Mouse (Mus musculus) monocyte, adult 2 months (primary cell): ENCODE results near the gene Ppm1d.

Experiments
- DNase-seq, 2 experiments: peaks; one replicate each; pipeline ENCODE4 v3.0.0; 2022; ENCODE audit warnings: low spot score in 2 of 2, low read depth in 1 of 2

Ppm1d gene

DNA sequence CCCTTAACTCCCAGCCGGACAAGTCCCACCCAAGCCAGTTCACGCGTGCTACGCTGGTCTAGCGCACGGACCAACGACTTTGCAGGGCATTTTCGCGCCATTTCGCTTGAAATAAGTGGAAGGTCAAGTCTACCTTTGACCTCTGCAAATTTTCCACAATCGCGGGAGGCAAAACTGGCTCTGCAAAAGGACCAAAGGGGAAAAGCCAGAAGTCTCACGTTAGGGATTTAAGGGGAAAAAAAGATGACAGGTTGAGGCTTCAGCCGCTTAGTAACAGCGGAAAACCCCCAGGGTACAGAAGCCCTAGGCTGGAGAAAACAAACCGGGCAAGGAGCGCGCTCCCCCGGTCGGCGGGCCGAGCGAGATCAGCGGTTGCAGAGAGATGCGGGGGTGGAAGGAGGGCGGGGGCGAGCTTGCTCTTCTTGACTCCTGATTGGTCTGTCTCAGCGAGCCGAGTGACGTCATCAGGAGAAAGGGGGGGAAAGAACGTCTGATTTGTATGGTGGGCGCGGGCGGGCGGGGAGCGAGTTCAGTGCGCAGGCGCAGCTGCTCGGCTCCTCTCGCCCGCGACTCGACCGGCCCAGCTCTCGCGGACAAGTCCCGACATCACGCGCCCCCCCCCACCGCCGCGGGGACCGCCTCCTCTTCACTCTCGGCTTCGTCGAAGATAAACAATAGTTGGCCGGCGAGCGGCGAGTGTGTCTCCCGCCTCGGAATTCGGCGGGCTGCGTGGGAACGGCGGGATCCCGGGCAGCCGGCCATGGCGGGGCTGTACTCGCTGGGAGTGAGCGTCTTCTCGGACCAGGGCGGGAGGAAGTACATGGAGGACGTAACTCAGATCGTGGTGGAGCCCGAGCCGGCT lies at the start of gene Ppm1d:
TSS of gene Ppm1d (plus strand) at position 532 of the 862 bp plus-strand sequence.
- DNase-seq = peak; percentile 88 to 92

DNA sequence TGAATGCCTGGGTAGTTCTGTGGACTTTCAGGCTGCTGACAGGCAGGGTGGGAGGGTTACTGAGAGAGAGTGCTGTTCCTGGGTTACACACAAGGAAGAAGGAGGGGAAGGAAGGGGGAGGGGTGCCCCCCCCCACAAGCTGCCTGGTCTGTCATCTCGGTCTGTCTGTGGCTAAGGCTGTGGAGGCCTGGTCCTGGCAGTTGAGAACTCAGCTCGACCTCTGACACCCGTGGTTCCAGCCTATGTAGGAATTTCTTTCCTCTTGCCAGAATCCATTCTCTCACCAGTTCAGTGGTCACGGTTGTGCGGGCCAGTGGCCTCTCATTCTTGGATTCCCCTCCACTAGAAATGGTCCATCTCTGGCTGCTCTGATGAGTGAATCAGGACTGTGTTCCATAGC lies 46.4 kb upstream of the Ppm1d start:
- no peak for DNase-seq

- no peak for DNase-seq
These were observed 43.7 kb upstream of the Ppm1d start for GRCm38 (mm10) chr11:85267393-85267792.

- peak in 1 of 2 experiments; percentile 40 for DNase-seq
These were observed 40.4 kb upstream of the Ppm1d start for GRCm38 (mm10) chr11:85270631-85271030.

GRCm38 (mm10) chr11:85273299-85273698 lies 37.7 kb upstream of the Ppm1d start:
- DNase-seq = no peak

GRCm38 (mm10) chr11:85275151-85275550 lies 35.9 kb upstream of the Ppm1d start:
- no peak for DNase-seq

DNA sequence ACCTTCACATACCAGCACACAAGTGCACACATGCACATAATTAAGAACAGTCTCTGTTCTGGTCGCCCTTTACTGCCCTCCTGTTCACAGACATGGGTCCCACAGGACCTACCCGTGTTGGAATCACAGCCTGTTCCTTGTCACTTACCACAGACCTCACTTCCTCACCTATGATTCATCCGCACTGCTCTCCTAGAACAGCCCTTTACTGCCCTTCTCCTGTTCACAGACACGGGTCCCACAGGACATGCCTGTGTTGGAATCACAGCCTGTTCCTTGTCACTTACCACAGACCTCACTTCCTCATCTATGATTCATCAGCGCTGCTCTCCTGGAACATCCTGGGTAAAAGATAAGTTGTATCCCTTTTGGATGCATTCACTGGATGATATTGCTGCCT lies 33.4 kb upstream of the Ppm1d start:
- DNase-seq = no peak

GRCm38 (mm10) chr11:85278175-85278574 lies 32.9 kb upstream of the Ppm1d start:
- DNase-seq = no peak

DNA sequence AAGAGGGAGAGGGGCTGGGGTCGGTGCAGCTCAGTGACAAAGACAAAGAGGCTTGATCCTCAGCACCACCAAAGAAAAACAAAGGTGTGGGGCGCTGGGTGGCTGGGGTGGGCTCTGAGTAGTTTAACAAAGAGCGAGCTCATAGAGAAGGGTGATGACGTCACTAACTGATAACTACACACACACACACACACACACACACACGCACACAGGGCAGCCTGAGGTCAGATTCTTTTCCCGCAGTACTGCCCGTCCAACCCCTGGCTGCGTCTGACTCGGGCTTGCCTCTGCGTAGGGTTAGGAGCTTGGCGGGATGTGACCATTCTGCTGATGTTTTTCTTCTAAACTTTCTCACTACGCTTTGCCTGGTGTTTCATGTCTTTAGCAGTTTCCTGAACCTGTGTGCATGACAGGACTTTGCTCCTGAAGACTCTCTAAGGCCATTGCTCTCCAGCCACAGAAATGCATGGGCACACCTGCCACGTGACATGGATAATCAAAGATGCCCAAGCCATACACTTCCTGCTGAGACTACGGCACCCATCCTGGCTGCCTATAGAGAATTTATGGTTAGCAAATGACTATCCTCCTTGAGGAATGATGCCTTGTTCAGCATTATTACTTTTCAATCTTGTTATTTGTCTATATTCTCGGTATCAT lies 29.7 kb upstream of the Ppm1d start:
- DNase-seq = no peak

GRCm38 (mm10) chr11:85297953-85298352 lies 13.1 kb upstream of the Ppm1d start:
- DNase-seq = no peak

- DNase-seq = no peak
These were observed 11.2 kb upstream of the Ppm1d start for GRCm38 (mm10) chr11:85299880-85300279.

GRCm38 (mm10) chr11:85301161-85301560 lies 9.9 kb upstream of the Ppm1d start:
- no peak for DNase-seq

DNA sequence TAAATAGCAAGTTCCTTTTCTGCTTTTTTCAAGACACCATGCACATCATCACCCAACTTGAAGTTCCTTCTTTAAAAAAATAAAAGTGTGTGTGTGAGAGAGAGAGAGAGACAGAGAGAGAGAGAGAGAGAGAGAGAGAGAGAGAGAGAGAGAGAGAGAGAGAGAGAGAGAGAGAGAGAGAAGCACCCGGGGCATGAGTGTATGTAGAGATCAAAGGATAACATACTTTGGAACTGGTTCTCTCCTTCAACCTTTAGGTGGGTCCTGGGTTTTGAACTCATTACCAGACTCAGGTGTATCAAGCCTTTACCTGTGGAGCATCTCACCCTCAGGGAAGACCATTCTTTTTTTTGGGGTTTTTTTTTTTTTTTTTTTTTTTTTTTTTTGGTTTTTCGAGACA lies 9.2 kb upstream of the Ppm1d start:
- DNase-seq = no peak

DNA sequence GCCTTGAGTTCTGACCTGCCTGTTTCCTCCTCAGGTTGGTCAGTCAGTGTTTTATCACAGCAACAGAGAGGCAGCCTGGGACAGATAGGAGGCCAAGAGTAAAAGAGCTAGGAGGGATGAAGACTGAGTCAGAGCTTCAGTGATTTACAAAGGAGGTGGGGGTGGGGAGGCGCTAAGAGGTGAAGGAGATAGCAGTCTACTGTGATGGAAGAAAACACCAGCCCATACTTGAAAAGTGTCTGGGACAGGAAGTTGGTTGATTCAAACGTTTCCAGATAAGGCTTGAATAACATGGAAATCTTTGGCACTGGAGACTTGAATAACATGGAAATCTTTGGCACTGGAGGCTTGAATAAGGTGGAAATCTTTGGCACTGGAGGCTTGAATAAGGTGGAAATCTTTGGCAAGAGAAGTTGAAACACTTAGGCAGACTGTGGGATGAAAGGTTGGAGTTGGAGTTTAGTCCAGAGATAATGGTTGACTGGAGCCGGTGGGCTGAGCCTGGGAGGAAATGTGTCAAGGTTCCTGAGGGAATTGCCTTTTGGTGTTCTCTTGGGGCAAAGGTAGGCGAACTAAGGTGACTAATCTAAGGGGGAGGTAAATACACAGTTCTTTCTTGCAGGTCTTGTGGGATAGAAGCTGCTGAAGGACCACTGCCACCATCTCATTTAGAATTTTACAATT lies 4.3 kb upstream of the Ppm1d start:
- DNase-seq = no peak

GRCm38 (mm10) chr11:85308799-85309198 lies 2.2 kb upstream of the Ppm1d start:
- no peak for DNase-seq

DNA sequence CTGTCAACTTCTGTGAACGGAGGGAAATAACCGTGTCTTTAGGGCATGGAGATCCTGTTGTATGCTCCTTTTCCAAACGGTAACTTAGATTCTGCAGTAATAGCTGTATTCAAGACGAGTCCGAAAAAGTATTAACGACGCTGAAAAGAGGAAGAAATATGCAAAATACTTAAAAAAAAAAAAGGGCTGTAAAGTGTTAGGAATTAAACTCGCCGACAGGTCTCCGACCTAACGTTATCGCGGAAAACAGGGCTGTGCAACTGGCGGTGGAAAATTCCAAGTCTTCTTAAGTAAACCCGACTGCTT lies 684 bp upstream of the Ppm1d start:
- no peak for DNase-seq

DNA sequence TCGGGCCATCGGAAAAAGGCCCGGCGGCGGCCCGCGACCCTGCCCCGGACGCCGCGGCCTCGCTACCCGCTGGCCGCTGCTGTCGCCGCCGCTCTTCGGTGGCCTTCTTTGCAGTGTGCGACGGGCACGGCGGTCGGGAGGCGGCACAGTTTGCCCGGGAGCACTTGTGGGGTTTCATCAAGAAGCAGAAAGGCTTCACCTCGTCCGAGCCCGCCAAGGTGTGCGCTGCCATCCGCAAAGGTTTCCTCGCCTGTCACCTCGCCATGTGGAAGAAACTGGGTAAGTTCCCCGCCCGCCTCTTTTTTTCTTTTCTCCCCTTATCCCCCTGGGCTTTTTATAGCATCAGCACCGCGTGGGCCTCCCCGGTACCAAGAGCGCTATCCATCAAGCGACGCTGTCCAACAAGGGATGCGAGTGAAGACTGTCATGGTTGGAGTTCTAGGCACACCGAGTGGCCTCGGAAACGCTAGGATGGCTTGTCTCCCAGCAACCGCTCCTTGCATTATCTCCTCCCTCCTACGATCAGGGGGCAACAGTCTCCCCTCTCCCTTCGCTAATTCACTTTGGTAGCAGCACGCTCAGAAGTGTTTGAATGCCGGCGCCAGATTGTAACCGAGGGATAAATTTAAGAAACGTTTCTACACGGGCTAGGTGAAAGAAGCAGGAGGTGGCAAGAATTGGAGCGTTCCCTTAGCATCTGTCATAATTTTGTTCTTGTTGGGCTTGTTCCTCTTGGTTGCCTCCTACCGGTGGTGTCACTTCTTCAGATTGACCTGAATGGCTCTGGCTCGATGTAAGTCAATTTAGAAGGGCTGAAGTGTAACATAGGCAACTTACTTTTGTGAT lies 824 bp downstream of the Ppm1d start:
- DNase-seq = peak in 1 of 2 experiments; percentile 13

DNA sequence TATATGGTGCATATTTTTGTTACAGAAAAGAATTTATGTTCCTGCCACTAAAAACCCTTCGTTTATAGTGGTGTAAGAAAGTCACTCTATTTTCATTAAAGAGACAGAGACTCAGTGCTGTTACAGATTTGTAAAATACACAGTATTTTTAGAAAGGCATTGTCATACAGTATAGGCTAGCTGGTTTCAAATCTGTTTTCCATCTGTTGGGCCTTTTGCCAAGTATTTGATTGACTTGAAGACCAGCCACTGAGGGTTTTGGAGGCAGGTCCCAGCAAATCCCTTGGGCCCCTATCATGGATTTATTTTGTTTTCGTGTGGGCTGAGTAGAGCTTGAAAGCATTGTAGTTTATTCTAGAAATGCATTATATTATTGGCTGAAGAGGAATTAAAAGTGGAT lies 1.8 kb downstream of the Ppm1d start:
- no peak for DNase-seq

- DNase-seq = no peak
These were observed 2.3 kb downstream of the Ppm1d start for GRCm38 (mm10) chr11:85313361-85313760.

- peak; percentile 6 to 26 for DNase-seq
These were observed 12.7 kb downstream of the Ppm1d start for GRCm38 (mm10) chr11:85323567-85324330.
